Mouse (Mus musculus): ENCODE results near the gene Itgb5. TPM values are rescaled to one million over a fixed set of nuclear protein-coding genes. Genes with fewer than 3 reads are reported as not detected.

Gene Itgb5
- polyA plus RNA-seq, 1 experiment from 2014 or later = 13.5 TPM

DNA sequence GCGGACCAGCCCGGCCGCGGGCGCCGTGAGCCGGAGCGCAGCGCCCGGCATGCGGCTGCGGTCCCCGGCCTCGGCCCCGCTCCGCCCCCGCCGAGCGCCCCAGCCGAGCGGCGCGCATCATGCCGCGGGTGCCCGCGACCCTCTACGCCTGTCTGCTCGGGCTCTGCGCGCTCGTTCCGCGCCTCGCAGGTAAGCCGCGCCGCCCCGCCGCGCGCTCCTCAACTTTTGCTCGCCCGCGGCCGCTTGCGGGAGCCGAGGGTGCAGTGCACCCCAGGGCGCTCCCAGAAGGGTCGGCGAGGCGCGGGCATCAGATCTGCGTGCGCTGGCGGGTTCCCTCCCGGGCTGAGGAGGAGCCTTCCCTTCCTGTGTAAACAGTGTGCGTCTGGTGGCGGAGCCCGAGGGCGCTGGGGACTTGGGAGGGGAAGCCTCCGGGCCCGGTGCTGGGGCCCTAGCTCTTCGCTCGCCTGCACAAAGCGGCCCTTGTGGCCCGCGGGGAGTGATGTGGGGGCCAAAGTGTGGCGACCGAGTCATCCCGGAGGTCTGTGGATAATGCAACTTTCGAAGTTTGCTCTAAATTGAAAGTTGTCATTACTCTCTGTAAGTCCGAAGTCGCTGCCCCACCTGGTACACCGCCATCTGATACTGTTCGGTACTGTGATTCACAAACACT is 512 bp downstream of the Itgb5 start:
- H3K27ac ChIP-seq (ENCODE audit: low read length) = peak overlapping the region; percentile 44; the same call in 1 of the 2 replicates

DNA sequence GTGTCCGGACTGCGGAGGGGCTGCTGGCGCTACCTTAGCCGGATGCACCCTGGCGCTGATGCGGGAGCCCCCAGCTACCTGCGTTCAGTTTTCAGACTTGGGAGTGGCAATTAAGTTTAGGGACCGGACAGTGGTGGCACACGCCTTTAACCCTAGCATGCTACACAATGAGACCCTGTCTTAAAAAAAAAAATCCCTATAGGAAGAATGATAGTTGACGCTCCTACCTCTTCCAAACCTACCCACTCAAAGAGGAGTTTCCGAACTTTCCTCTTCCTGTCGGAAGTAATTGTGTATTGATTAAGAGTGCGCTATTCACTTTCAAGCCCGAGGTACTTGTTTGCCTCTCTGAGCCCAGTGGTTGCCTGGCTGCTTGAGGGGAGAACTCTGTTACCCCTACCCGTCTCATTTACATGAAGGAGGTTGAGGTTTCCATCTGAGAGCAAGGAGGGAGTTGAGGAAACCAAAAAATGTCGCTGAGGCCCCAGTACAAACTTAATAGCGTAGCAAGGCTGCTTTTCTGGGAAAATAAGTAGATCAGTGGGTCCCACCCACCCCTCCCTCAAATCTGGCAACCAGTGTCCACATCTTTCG is 1.1 kb downstream of the Itgb5 start:
- H3K27me3 ChIP-seq (ENCODE audit: control insufficient read depth, insufficient read depth, low read depth, low read length) = peaks cover 31% of the 10 kb centered on the region
- peak overlapping the region; percentile 100 for H3K4me2 ChIP-seq (ENCODE audit: low read length)
- WGBS = 3% methylated on average over 18 of the region's 18 CpGs
- peak overlapping the region; percentile 66 for H3K9ac ChIP-seq (ENCODE audit: low read depth, low read length)
- H3K9me3 ChIP-seq (replicated peaks; ENCODE audit: control insufficient read depth, low read length, poor library complexity, severe bottlenecking) = no peaks in the 10 kb centered on the region
- peak overlapping the region; percentile 71 for H3K4me3 ChIP-seq (ENCODE audit: low read depth, low read length)
- ATAC-seq = no peak
- no peaks in the 10 kb centered on the region for H3K36me3 ChIP-seq (ENCODE audit: control insufficient read depth, insufficient read depth, low read length)
- H3K27ac ChIP-seq (ENCODE audit: low read length) = no peak overlapping the region
- peaks cover 17% of the 10 kb centered on the region for H3K4me1 ChIP-seq (ENCODE audit: control insufficient read depth, insufficient read depth, low read length)

More for the DNA sequence above, 512 bp downstream of the Itgb5 start:
- Histone ChIP-seq H3K9ac (ENCODE audit: low read depth, low read length) (peak overlapping the region; percentile 66), H3K27me3 (ENCODE audit: control insufficient read depth, insufficient read depth, low read depth, low read length) (peaks cover 31% of the 10 kb centered on the region), H3K4me2 (ENCODE audit: low read length) (peak overlapping the region; percentile 100), H3K9me3 (replicated peaks; ENCODE audit: control insufficient read depth, low read length, poor library complexity, severe bottlenecking) (no peaks in the 10 kb centered on the region), H3K4me3 (ENCODE audit: low read depth, low read length) (peak overlapping the region; percentile 71), H3K36me3 (ENCODE audit: control insufficient read depth, insufficient read depth, low read length) (no peaks in the 10 kb centered on the region), H3K4me1 (ENCODE audit: control insufficient read depth, insufficient read depth, low read length) (peaks cover 17% of the 10 kb centered on the region)
- ATAC-seq = peak; percentile 63
- under 1% methylated on average over 66 of the region's 76 CpGs for WGBS

DNA sequence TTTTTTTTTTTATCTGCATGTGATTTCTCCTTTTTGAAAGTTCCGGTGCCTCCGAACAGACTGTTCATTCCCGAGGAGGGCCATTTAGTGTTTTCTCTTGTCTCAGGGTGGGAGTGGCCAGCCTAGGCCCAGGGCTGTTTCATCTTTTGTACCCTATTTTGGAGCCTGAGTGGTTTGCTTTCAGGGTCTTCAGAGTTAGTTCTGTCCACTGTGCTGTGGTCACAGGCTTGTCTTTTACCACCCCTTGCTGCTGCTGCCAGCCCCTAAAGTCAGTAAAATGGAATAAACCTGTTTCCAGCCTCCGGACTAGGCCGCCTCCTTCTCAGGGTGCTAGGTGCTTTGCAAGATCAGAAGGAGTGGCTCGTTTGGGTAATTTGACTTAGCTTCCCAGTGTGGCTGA is 2.6 kb downstream of the Itgb5 start:
- H3K27ac ChIP-seq (ENCODE audit: low read length) = 0 out of 2 replicates have a peak overlapping the region, but pooled peaks have one; percentile 17
- peaks cover 31% of the 10 kb centered on the region for H3K27me3 ChIP-seq (ENCODE audit: control insufficient read depth, insufficient read depth, low read depth, low read length)
- no peak overlapping the region for H3K9ac ChIP-seq (ENCODE audit: low read depth, low read length)
- H3K9me3 ChIP-seq (replicated peaks; ENCODE audit: control insufficient read depth, low read length, poor library complexity, severe bottlenecking) = no peaks in the 10 kb centered on the region
- H3K4me2 ChIP-seq (ENCODE audit: low read length) = no peak overlapping the region
- WGBS = 55% methylated on average over 6 of the region's 6 CpGs
- peaks cover 17% of the 10 kb centered on the region for H3K4me1 ChIP-seq (ENCODE audit: control insufficient read depth, insufficient read depth, low read length)
- no peaks in the 10 kb centered on the region for H3K36me3 ChIP-seq (ENCODE audit: control insufficient read depth, insufficient read depth, low read length)
- no peak for ATAC-seq
- no peak overlapping the region for H3K4me3 ChIP-seq (ENCODE audit: low read depth, low read length)

DNA sequence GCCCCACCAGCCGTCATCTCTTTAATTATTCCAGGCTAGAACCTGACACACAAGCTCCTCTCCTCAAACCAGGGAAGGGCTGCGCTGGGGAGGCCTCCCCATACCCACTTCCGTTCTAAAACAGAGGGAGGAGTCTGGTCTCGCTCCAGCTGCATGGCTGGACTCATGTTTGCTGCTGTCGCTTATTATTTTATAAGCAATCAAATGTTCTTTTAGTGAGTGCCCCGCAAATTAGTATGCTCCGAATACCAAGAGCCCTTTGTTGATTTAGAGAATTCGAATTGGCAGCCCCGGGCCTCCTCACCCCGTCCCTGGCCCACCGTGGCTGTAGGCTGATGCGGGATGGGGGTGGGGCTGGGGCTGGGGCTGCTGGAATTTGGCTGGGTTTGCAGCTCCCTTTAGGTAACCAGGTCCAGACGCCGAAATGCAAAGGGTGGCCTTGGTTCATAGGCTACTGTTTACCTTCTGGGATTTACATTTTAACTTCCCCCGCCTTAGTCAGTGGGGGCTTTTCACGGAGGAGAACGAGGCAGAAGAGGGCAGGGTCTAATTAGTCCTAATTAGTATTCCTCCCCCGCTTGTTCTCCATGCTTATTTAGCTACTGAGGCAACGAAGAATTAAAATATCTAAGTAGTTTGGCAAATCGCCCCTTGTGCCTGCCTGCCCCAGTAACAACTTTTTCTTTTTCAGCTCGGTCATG is 3.4 kb downstream of the Itgb5 start:
- WGBS = 5% methylated on average over 21 of the region's 21 CpGs
- Histone ChIP-seq H3K4me2 (ENCODE audit: low read length) (peak overlapping the region; percentile 45), H3K27ac (ENCODE audit: low read length) (0 out of 2 replicates have a peak overlapping the region, but pooled peaks have one; percentile 1), H3K9ac (ENCODE audit: low read depth, low read length) (no peak overlapping the region), H3K27me3 (ENCODE audit: control insufficient read depth, insufficient read depth, low read depth, low read length) (peaks cover 31% of the 10 kb centered on the region), H3K4me1 (ENCODE audit: control insufficient read depth, insufficient read depth, low read length) (peaks cover 17% of the 10 kb centered on the region), H3K9me3 (replicated peaks; ENCODE audit: control insufficient read depth, low read length, poor library complexity, severe bottlenecking) (no peaks in the 10 kb centered on the region), H3K4me3 (ENCODE audit: low read depth, low read length) (no peak overlapping the region), H3K36me3 (ENCODE audit: control insufficient read depth, insufficient read depth, low read length) (no peaks in the 10 kb centered on the region)
- ATAC-seq = peak; percentile 40; the same call in 1 of the 2 replicates

DNA sequence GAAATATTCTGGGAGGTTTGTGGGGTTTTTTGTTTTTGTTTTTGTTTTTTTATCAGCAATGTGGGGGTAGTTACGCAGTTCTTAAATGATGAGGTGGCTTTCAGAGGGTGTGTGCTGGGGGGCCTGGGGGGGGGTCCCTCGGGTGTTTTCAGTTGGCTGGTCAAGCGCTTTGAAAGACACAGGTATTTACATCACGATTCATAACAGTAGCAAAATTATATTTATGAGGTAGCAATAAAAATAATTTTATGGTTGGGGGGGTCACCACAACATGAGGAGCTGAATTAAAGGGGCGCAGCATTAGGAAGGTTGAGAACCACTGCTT is 3.9 kb downstream of the Itgb5 start:
- Histone ChIP-seq H3K27ac (ENCODE audit: low read length) (no peak overlapping the region), H3K36me3 (ENCODE audit: control insufficient read depth, insufficient read depth, low read length) (no peaks in the 10 kb centered on the region), H3K4me3 (ENCODE audit: low read depth, low read length) (no peak overlapping the region), H3K4me2 (ENCODE audit: low read length) (peak overlapping the region; percentile 45), H3K9me3 (replicated peaks; ENCODE audit: control insufficient read depth, low read length, poor library complexity, severe bottlenecking) (no peaks in the 10 kb centered on the region), H3K9ac (ENCODE audit: low read depth, low read length) (no peak overlapping the region), H3K27me3 (ENCODE audit: control insufficient read depth, insufficient read depth, low read depth, low read length) (peaks cover 31% of the 10 kb centered on the region), H3K4me1 (ENCODE audit: control insufficient read depth, insufficient read depth, low read length) (peaks cover 17% of the 10 kb centered on the region)
- WGBS = 15% methylated on average over 5 of the region's 5 CpGs
- no peak for ATAC-seq

DNA sequence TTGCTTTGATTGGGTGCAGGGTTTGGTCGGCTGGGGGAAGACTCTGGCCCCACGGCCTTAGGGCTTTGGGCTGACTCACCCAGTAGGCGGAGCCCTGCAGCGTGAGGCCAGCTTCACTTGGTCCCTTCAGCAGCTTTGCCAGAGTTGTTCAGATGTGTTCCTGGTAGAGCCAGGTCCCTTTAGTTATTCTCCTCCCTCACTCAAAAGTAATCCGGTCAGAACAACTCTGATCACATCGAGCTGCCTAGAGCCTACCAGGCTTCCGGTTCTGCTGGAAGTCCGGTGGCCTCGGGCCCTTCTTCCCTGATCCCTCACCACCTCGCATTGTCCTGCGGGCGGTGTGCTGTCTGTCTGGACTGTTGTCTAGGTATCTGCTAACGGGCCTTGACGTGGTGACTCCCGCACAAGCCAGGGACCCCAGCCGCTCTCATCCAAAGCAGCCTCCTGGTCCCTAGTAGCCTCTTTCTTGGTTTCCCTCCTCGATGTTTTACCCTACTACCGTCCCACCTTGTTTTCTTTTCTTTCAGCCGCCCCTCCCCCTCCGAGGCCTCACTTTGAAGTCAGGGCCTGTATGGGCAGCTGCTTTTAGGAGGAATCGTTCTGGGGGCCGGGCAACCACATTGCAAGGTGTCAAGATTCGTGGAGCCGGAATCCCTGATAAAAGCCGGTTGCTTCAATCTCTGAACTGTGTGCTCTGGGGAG is 4.5 kb downstream of the Itgb5 start:
- Histone ChIP-seq H3K4me2 (ENCODE audit: low read length) (peak overlapping the region; percentile 45), H3K9me3 (replicated peaks; ENCODE audit: control insufficient read depth, low read length, poor library complexity, severe bottlenecking) (no peaks in the 10 kb centered on the region), H3K4me1 (ENCODE audit: control insufficient read depth, insufficient read depth, low read length) (peaks cover 17% of the 10 kb centered on the region), H3K27ac (ENCODE audit: low read length) (peak overlapping the region; percentile 43; the same call in 1 of the 2 replicates), H3K4me3 (ENCODE audit: low read depth, low read length) (peak overlapping the region; percentile 10; the same call in 1 of the 2 replicates), H3K27me3 (ENCODE audit: control insufficient read depth, insufficient read depth, low read depth, low read length) (peaks cover 31% of the 10 kb centered on the region), H3K36me3 (ENCODE audit: control insufficient read depth, insufficient read depth, low read length) (no peaks in the 10 kb centered on the region), H3K9ac (ENCODE audit: low read depth, low read length) (peak overlapping the region; percentile 42)
- no peak for ATAC-seq
- 4% methylated on average over 25 of the region's 25 CpGs for WGBS

DNA sequence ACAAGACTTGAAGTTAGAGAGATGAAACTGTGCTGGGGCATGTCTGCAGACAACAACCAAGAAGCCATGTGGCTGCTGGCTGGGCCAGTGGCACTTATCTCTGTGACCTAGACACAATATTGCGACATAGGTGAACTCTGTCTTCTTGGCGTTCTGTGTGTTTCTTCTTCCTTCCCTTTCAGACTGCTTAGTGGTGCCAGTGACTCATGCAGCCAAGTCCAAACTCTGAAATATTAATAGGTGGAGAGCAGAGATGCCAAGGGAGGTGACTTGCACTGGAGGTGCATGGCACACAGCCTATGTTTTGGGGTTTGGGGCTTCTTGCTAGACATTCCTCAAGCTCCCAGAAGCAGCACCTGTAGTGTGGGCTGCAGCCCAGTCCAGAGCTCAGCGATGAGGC is 7.2 kb downstream of the Itgb5 start:
- 82% methylated on average over 3 of the region's 3 CpGs for WGBS

DNA sequence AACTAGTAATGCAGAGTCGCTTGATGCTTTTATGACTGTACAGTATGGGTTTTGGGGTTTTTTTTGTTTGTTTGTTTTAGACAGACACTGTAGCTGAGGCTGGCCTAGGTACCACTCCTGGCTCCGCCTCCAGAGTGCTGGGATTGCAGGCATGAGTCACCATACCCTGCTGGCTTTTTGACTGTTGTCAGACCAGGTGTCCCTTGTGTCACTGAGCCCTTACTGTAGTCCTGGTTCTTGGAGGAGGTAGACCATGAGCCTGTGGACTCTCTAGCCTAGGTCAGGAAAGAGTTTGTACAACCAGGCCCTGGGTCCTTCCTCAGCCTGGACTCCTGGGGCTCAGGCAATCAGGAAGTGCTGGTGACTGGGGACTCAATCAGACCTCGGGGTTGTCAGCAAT is 7.7 kb downstream of the Itgb5 start:
- H3K4me3 ChIP-seq (ENCODE audit: low read depth, low read length) = no peak overlapping the region
- no peaks in the 10 kb centered on the region for H3K9me3 ChIP-seq (replicated peaks; ENCODE audit: control insufficient read depth, low read length, poor library complexity, severe bottlenecking)
- peaks cover 8% of the 10 kb centered on the region for H3K4me1 ChIP-seq (ENCODE audit: control insufficient read depth, insufficient read depth, low read length)
- H3K4me2 ChIP-seq (ENCODE audit: low read length) = no peak overlapping the region
- ATAC-seq = no peak
- H3K27me3 ChIP-seq (ENCODE audit: control insufficient read depth, insufficient read depth, low read depth, low read length) = peaks cover 14% of the 10 kb centered on the region
- H3K36me3 ChIP-seq (ENCODE audit: control insufficient read depth, insufficient read depth, low read length) = no peaks in the 10 kb centered on the region
- 84% methylated on average over 3 of the region's 3 CpGs for WGBS
- H3K27ac ChIP-seq (ENCODE audit: low read length) = no peak overlapping the region
- no peak overlapping the region for H3K9ac ChIP-seq (ENCODE audit: low read depth, low read length)

More for the DNA sequence above, 7.2 kb downstream of the Itgb5 start:
- ATAC-seq = no peak
- Histone ChIP-seq H3K4me1 (ENCODE audit: control insufficient read depth, insufficient read depth, low read length) (peaks cover 8% of the 10 kb centered on the region), H3K27me3 (ENCODE audit: control insufficient read depth, insufficient read depth, low read depth, low read length) (peaks cover 17% of the 10 kb centered on the region), H3K36me3 (ENCODE audit: control insufficient read depth, insufficient read depth, low read length) (no peaks in the 10 kb centered on the region), H3K4me3 (ENCODE audit: low read depth, low read length) (no peak overlapping the region), H3K27ac (ENCODE audit: low read length) (no peak overlapping the region), H3K4me2 (ENCODE audit: low read length) (no peak overlapping the region), H3K9me3 (replicated peaks; ENCODE audit: control insufficient read depth, low read length, poor library complexity, severe bottlenecking) (no peaks in the 10 kb centered on the region), H3K9ac (ENCODE audit: low read depth, low read length) (no peak overlapping the region)
